18 mouse cellular contexts compared by ENCODE assay signal in the genomic region with DNA sequence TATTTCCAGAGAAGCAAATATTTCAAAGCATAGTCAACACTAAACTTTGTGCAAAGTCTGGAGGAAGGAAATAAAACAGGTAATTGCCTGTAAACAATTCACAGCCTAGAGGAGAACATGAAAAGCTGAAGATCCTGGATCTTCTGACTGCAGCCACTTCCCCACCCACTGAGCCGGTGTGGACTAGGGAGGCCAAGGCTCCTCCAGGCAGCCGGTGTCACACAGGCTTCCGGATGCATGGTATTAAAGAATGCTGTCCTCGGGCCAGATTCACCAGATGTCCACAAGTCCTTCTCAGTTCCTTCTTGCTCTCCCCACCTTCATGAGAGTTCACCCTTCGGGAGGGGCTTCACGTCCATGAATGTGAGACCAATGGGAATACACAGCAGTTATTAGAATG.
A peak's percentile ranks its signal among the peaks of the same experiment; 100 is the strongest.
DNase-seq lines count a peak whose midpoint lies in the region; ATAC-seq and TF ChIP-seq lines count a peak whose summit lies in the region.
"Had no signal": no experiment of that assay in that cellular context is flagged by ENCODE, and none has a peak within 500 bp of the region (broad histone marks: within the 10 kb centered on the region; RNA-seq: fewer than 3 reads in every experiment).

No protein-coding gene starts in this region.

- no peak overlapping the region for H3K4me3 ChIP-seq in forebrain, embryonic 12.5 days (replicated peaks)
- no peak overlapping the region for H3K4me3 ChIP-seq in forebrain, embryonic 16.5 days (replicated peaks; ENCODE audit: low read length)
- no peak overlapping the region for H3K4me3 ChIP-seq in limb, embryonic 14.5 days (replicated peaks; ENCODE audit: low read length)
- no peak overlapping the region for H3K4me3 ChIP-seq in limb, embryonic 10.5 days
- H3K4me3 ChIP-seq: hindbrain, embryonic 13.5 days; limb, embryonic 13.5 days; midbrain, embryonic 13.5 days had no signal

- no peak overlapping the region for H3K4me2 ChIP-seq in forebrain, embryonic 12.5 days
- no peak overlapping the region for H3K4me2 ChIP-seq in forebrain, embryonic 16.5 days (ENCODE audit: low read length)
- H3K4me2 ChIP-seq in limb, embryonic 14.5 days (replicated peaks; ENCODE audit: low read depth, low read length, severe bottlenecking): no peak overlapping the region
- H3K4me2 ChIP-seq: hindbrain, embryonic 13.5 days; limb, embryonic 13.5 days; midbrain, embryonic 13.5 days had no signal

- intact Hi-C loops in left cerebral cortex, postnatal 25 days (cut with DNase I): no loop called here

- no peak overlapping the region for H3K9ac ChIP-seq in forebrain, embryonic 12.5 days
- no peak overlapping the region for H3K9ac ChIP-seq in forebrain, embryonic 16.5 days (replicated peaks; ENCODE audit: low read depth, low read length)
- H3K9ac ChIP-seq in limb, embryonic 14.5 days (ENCODE audit: low read depth, low read length, severe bottlenecking): no peak overlapping the region
- H3K9ac ChIP-seq: hindbrain, embryonic 13.5 days; limb, embryonic 13.5 days; midbrain, embryonic 13.5 days had no signal

- H3K9me3 ChIP-seq in forebrain, embryonic 12.5 days: no peaks in the 10 kb centered on the region
- no peaks in the 10 kb centered on the region for H3K9me3 ChIP-seq in forebrain, embryonic 16.5 days (ENCODE audit: control insufficient read depth, low read length)
- no peaks in the 10 kb centered on the region for H3K9me3 ChIP-seq in limb, embryonic 14.5 days (ENCODE audit: control insufficient read depth, low read length)
- H3K9me3 ChIP-seq in limb, embryonic 10.5 days (replicated peaks): no peaks in the 10 kb centered on the region
- H3K9me3 ChIP-seq: hindbrain, embryonic 13.5 days; limb, embryonic 13.5 days; midbrain, embryonic 13.5 days had no signal

- peak overlapping the region; percentile 32; the same call in 1 of the 2 replicates for H3K27ac ChIP-seq in forebrain, embryonic 12.5 days
- H3K27ac ChIP-seq in forebrain, embryonic 16.5 days (ENCODE audit: low read length): no peak overlapping the region
- no peak overlapping the region for H3K27ac ChIP-seq in limb, embryonic 14.5 days (replicated peaks; ENCODE audit: low read depth, low read length)
- no peak overlapping the region for H3K27ac ChIP-seq in limb, embryonic 10.5 days
- H3K27ac ChIP-seq: limb, embryonic 13.5 days; macrophage; midbrain, embryonic 13.5 days had no signal

- TF ChIP-seq POLR2A in limb, embryonic 14.5 days (IDR thresholded peaks at IDR 0.05; ENCODE audit: borderline replicate concordance, extremely low read depth, insufficient read depth, insufficient read length): no peak

- ATAC-seq in forebrain, embryonic 12.5 days (ENCODE audit: low FRiP score): no peak
- ATAC-seq in forebrain, embryonic 16.5 days: no peak
- peak; percentile 44; the same call in 1 of the 2 replicates for ATAC-seq in limb, embryonic 14.5 days (ENCODE audit: low FRiP score, low read depth)
- ATAC-seq: intestine, postnatal 0 days; midbrain, embryonic 13.5 days had no signal

- DNase-seq in limb, embryonic 14.5 days (ENCODE audit: low spot score): peak; percentile 13
- DNase-seq in limb, embryonic 10.5 days (ENCODE audit: low spot score): no peak
- peak; percentile 78 for DNase-seq in cerebellum, adult 9-10 months
- DNase-seq in thymus, postnatal 25 days: peak; percentile 33
- DNase-seq in left cerebral cortex, postnatal 25 days (ENCODE audit: low spot score in 2 of 2): no peak
- DNase-seq in adrenal gland, adult 2 months: no peak
- DNase-seq: adrenal gland, postnatal 25 days; kidney, postnatal 14 days; layer of hippocampus, postnatal 36 days; lung, adult 18-20 months had no signal

- H3K36me3 ChIP-seq in forebrain, embryonic 12.5 days (replicated peaks): no peaks in the 10 kb centered on the region
- no peaks in the 10 kb centered on the region for H3K36me3 ChIP-seq in forebrain, embryonic 16.5 days (ENCODE audit: control insufficient read depth, insufficient read depth)
- peaks cover 13% of the 10 kb centered on the region for H3K36me3 ChIP-seq in limb, embryonic 14.5 days (ENCODE audit: control insufficient read depth, insufficient read depth, low read length)
- 0 out of 2 replicates have a peak, but pooled peaks cover 2% of the 10 kb centered on the region for H3K36me3 ChIP-seq in limb, embryonic 10.5 days
- H3K36me3 ChIP-seq: midbrain, embryonic 13.5 days had no signal

- H3K4me1 ChIP-seq in forebrain, embryonic 12.5 days: peaks cover under 1% of the 10 kb centered on the region
- H3K4me1 ChIP-seq in forebrain, embryonic 16.5 days (replicated peaks; ENCODE audit: control insufficient read depth, insufficient read depth, low read length): peaks cover 9% of the 10 kb centered on the region
- H3K4me1 ChIP-seq in limb, embryonic 14.5 days (ENCODE audit: control insufficient read depth, insufficient read depth, low read length): no peaks in the 10 kb centered on the region
- H3K4me1 ChIP-seq in limb, embryonic 10.5 days: no peaks in the 10 kb centered on the region

- 82% methylated on average over 6 of the region's 6 CpGs for WGBS in forebrain, embryonic 12.5 days
- 74% methylated on average over 6 of the region's 6 CpGs for WGBS in forebrain, embryonic 16.5 days
- WGBS in limb, embryonic 14.5 days: 56% methylated on average over 6 of the region's 6 CpGs
- 84% methylated on average over 6 of the region's 6 CpGs for WGBS in limb, embryonic 10.5 days

- no peaks in the 10 kb centered on the region for H3K27me3 ChIP-seq in forebrain, embryonic 12.5 days
- H3K27me3 ChIP-seq in forebrain, embryonic 16.5 days (replicated peaks; ENCODE audit: control insufficient read depth, insufficient read depth, low read length): no peaks in the 10 kb centered on the region
- H3K27me3 ChIP-seq in limb, embryonic 14.5 days (ENCODE audit: control insufficient read depth, insufficient read depth, low read length): no peaks in the 10 kb centered on the region
- no peaks in the 10 kb centered on the region for H3K27me3 ChIP-seq in limb, embryonic 10.5 days (ENCODE audit: low read depth, poor library complexity, severe bottlenecking)
- H3K27me3 ChIP-seq: CH12.LX; hindbrain, embryonic 13.5 days; limb, embryonic 13.5 days; midbrain, embryonic 13.5 days had no signal

Comparison
In these comparisons a context has a peak if more than half of its experiments do, and no peak if none do; other contexts are left out.
1. DNase-seq: peak in limb, embryonic 14.5 days (single experiment), cerebellum, adult 9-10 months (single experiment) and thymus, postnatal 25 days (single experiment); none in limb, embryonic 10.5 days (single experiment), left cerebral cortex, postnatal 25 days (0 of 2) and adrenal gland, adult 2 months (single experiment).